In genomic region chr5:125056696-125057554, GRCm38 (mm10) we compare ENCODE assay signal across 9 mouse cellular contexts. TPM values are rescaled to one million over a fixed set of nuclear protein-coding genes. Genes with fewer than 3 reads are reported as not detected.
A peak's percentile ranks its signal among the peaks of the same experiment; 100 is the strongest.
DNase-seq lines count a peak whose midpoint lies in the region; ATAC-seq lines count a peak whose summit lies in the region.
"Had no signal": no experiment of that assay in that cellular context is flagged by ENCODE, and none has a peak within 500 bp of the region (broad histone marks: within the 10 kb centered on the region; RNA-seq: fewer than 3 reads in every experiment).

No protein-coding gene starts in this region.

- H3K9me3 ChIP-seq in hindbrain, embryonic 15.5 days, result no peaks in the 10 kb centered on the region
- no peaks in the 10 kb centered on the region for H3K9me3 ChIP-seq in liver, embryonic 11.5 days (ENCODE audit: control insufficient read depth, low read length)

- 10% methylated on average over 19 of the region's 19 CpGs for WGBS in hindbrain, embryonic 15.5 days
- WGBS in liver, embryonic 11.5 days, result 22% methylated on average over 19 of the region's 19 CpGs

- peak overlapping the region; percentile 27; the same call in 1 of the 2 replicates for H3K4me3 ChIP-seq in hindbrain, embryonic 15.5 days
- H3K4me3 ChIP-seq in liver, embryonic 11.5 days (ENCODE audit: low read depth, low read length), result peak overlapping the region; percentile 31; the same call in 1 of the 2 replicates

- H3K36me3 ChIP-seq in hindbrain, embryonic 15.5 days, result no peaks in the 10 kb centered on the region
- H3K36me3 ChIP-seq in liver, embryonic 11.5 days (ENCODE audit: control insufficient read depth, insufficient read depth, low read length), result peaks cover 9% of the 10 kb centered on the region; the same call in 1 of the 2 replicates

- H3K27me3 ChIP-seq in hindbrain, embryonic 15.5 days, result no peaks in the 10 kb centered on the region
- H3K27me3 ChIP-seq in liver, embryonic 11.5 days (replicated peaks; ENCODE audit: control insufficient read depth, insufficient read depth, low read length), result peaks cover 11% of the 10 kb centered on the region

- no peak overlapping the region for H3K9ac ChIP-seq in hindbrain, embryonic 15.5 days
- no peak overlapping the region for H3K9ac ChIP-seq in liver, embryonic 11.5 days (ENCODE audit: low read depth, low read length)

- peaks cover 48% of the 10 kb centered on the region for H3K4me1 ChIP-seq in hindbrain, embryonic 15.5 days (replicated peaks)
- H3K4me1 ChIP-seq in liver, embryonic 11.5 days (replicated peaks; ENCODE audit: control insufficient read depth, insufficient read depth, low read length), result peaks cover 80% of the 10 kb centered on the region

- 0 out of 2 replicates have a peak, but pooled peaks have one; percentile 7 for ATAC-seq in hindbrain, embryonic 15.5 days (ENCODE audit: low FRiP score, low read depth)
- ATAC-seq in liver, embryonic 11.5 days (replicated peaks; ENCODE audit: low FRiP score), result no peak

- peak overlapping the region; percentile 62 for H3K4me2 ChIP-seq in hindbrain, embryonic 15.5 days
- H3K4me2 ChIP-seq in liver, embryonic 11.5 days, result peak overlapping the region; percentile 65

- peak overlapping the region; percentile 64 for H3K27ac ChIP-seq in hindbrain, embryonic 15.5 days (replicated peaks)
- no peak overlapping the region; the same call in 1 of the 2 replicates for H3K27ac ChIP-seq in liver, embryonic 11.5 days (ENCODE audit: low read depth, low read length)

- DNase-seq in 3134 (ENCODE audit: extremely low read depth, insufficient read length, low spot score), result peak; percentile 68
- DNase-seq in adrenal gland, postnatal 25 days, result peak; percentile 73
- DNase-seq in gastrocnemius, adult 8-10 months (ENCODE audit: low spot score in 2 of 2), result peak; percentile 82 to 93
- DNase-seq in liver, embryonic 11.5 days (ENCODE audit: low spot score), result no peak
- DNase-seq in neural tube, embryonic 10.5 days (ENCODE audit: extremely low spot score, low spot score), result peak; percentile 70
- DNase-seq in frontal cortex, postnatal 25 days (ENCODE audit: low spot score in 2 of 2), result no peak
- no peak for DNase-seq in T-cell, adult 2 months (ENCODE audit: low spot score)

RNA-seq across cellular contexts. Expression of gene Rflna, which starts 53.9 kb away (rescaled TPM):
- 3.9 and 4.3 TPM in 2 replicates for total RNA-seq in adrenal gland, postnatal 25 days (2021)
- total RNA-seq in gastrocnemius, adult 8-10 months (2022), result under 1 TPM in 1 of 4 experiments, not detected in 3; 0.19 TPM
- 6.4 and 7.0 TPM in 2 replicates for polyA plus RNA-seq in hindbrain, embryonic 15.5 days (2015; fragmentation: Nextera tagmentation; extraction: Ambion mirVana)
- 0.66 and 1.0 TPM in 2 replicates for polyA plus RNA-seq in liver, embryonic 11.5 days (2014; fragmentation: Nextera tagmentation; extraction: Ambion mirVana)
- total RNA-seq: neutrophil, adult 5-6 weeks had no signal

Comparison
In these comparisons a context has a peak if more than half of its experiments do, and no peak if none do; other contexts are left out.
1. DNase-seq: peak in 3134 (single experiment), adrenal gland, postnatal 25 days (single experiment), gastrocnemius, adult 8-10 months (2 of 2) and neural tube, embryonic 10.5 days (single experiment); none in liver, embryonic 11.5 days (single experiment), frontal cortex, postnatal 25 days (0 of 2) and T-cell, adult 2 months (single experiment).